Mouse (Mus musculus): ENCODE results near the gene Got2. TPM values are rescaled to one million over a fixed set of nuclear protein-coding genes. Genes with fewer than 3 reads are reported as not detected.

Got2 gene
- polyA plus RNA-seq, 1 experiment from 2014 or later, result 88.1 TPM

- H3K4me1 ChIP-seq (replicated peaks; ENCODE audit: control insufficient read depth, insufficient read depth, low read length), result no peaks in the 10 kb centered on the region
- DNase-seq (ENCODE audit: low spot score) (no peak), ATAC-seq (replicated peaks; ENCODE audit: low FRiP score) (no peak)
- no peaks in the 10 kb centered on the region for H3K27me3 ChIP-seq (ENCODE audit: control insufficient read depth, insufficient read depth, low read length)
- H3K36me3 ChIP-seq (ENCODE audit: control insufficient read depth, insufficient read depth, low read length), result no peaks in the 10 kb centered on the region
- H3K9me3 ChIP-seq (ENCODE audit: control insufficient read depth, low read length), result no peaks in the 10 kb centered on the region
- H3K4me3 ChIP-seq (ENCODE audit: low read depth, low read length), result no peak overlapping the region
- no peak overlapping the region for H3K27ac ChIP-seq (ENCODE audit: low read depth, low read length)
- no peak overlapping the region for H3K9ac ChIP-seq (ENCODE audit: low read length)
- WGBS, result 29% methylated on average over 7 of the region's 7 CpGs
- no peak overlapping the region for H3K4me2 ChIP-seq (ENCODE audit: low read depth, low read length, severe bottlenecking)
Observed at GRCm38 (mm10) chr8:95901864-95902263, 13.5 kb upstream of the Got2 start.

- no peaks in the 10 kb centered on the region for H3K36me3 ChIP-seq (ENCODE audit: control insufficient read depth, insufficient read depth, low read length)
- 83% methylated on average over 5 of the region's 5 CpGs for WGBS
- no peaks in the 10 kb centered on the region for H3K4me1 ChIP-seq (replicated peaks; ENCODE audit: control insufficient read depth, insufficient read depth, low read length)
- DNase-seq (ENCODE audit: low spot score) (no peak), ATAC-seq (replicated peaks; ENCODE audit: low FRiP score) (no peak)
- H3K27ac ChIP-seq (ENCODE audit: low read depth, low read length), result no peak overlapping the region
- no peak overlapping the region for H3K9ac ChIP-seq (ENCODE audit: low read length)
- H3K9me3 ChIP-seq (ENCODE audit: control insufficient read depth, low read length), result no peaks in the 10 kb centered on the region
- H3K4me2 ChIP-seq (ENCODE audit: low read depth, low read length, severe bottlenecking), result no peak overlapping the region
- H3K27me3 ChIP-seq (ENCODE audit: control insufficient read depth, insufficient read depth, low read length), result no peaks in the 10 kb centered on the region
- H3K4me3 ChIP-seq (ENCODE audit: low read depth, low read length), result no peak overlapping the region
Observed at GRCm38 (mm10) chr8:95893701-95894100, 5.4 kb upstream of the Got2 start.

DNA sequence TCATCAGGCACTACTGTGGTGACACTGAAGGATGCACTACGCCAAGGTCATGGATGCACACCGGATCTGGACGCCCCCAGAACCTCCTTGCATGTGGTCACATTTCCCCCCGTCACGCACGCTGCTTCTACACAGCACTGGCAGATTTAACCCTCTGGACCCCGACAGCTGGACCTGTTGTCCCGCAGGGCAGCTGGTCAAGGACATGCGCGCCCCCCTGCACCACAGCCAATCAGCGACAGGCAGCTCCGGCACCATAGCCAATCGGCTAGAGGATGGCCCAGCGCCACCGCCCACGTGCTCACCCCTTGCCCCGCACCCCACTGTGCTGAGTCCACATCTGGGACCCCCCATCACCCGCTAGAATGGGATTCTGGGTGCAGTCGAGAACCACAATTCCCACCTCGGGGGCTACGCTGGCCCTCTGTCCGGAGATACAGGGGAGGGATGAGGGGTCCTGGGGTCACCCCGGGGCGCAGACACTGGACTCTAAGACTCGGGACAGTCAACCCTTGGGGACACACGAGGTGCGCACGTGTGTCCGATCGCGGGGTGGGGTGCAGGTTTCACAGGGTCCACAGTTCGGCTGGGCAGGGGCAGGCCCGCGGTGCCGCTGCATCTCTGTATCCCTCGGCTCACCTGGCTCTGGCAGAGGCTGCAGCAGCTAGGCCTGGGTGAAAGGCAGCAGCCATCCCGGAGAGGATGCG is 616 bp downstream of the Got2 start:
- Histone ChIP-seq H3K27ac (ENCODE audit: low read depth, low read length) (peak overlapping the region; percentile 72), H3K27me3 (ENCODE audit: control insufficient read depth, insufficient read depth, low read length) (no peaks in the 10 kb centered on the region), H3K4me1 (replicated peaks; ENCODE audit: control insufficient read depth, insufficient read depth, low read length) (peaks cover 8% of the 10 kb centered on the region; the same call in 1 of the 2 replicates), H3K4me3 (ENCODE audit: low read depth, low read length) (peak overlapping the region; percentile 87), H3K4me2 (ENCODE audit: low read depth, low read length, severe bottlenecking) (peak overlapping the region; percentile 79), H3K9ac (ENCODE audit: low read length) (peak overlapping the region; percentile 78), H3K36me3 (ENCODE audit: control insufficient read depth, insufficient read depth, low read length) (no peaks in the 10 kb centered on the region), H3K9me3 (ENCODE audit: control insufficient read depth, low read length) (no peaks in the 10 kb centered on the region)
- ATAC-seq (replicated peaks; ENCODE audit: low FRiP score), result peak; percentile 99
- peak; percentile 91 for DNase-seq (ENCODE audit: low spot score)
- under 1% methylated on average over 38 of the region's 38 CpGs for WGBS

GRCm38 (mm10) chr8:95886647-95887577 is 1.4 kb downstream of the Got2 start:
- peaks cover 8% of the 10 kb centered on the region; the same call in 1 of the 2 replicates for H3K4me1 ChIP-seq (replicated peaks; ENCODE audit: control insufficient read depth, insufficient read depth, low read length)
- DNase-seq (ENCODE audit: low spot score), result no peak
- H3K4me2 ChIP-seq (ENCODE audit: low read depth, low read length, severe bottlenecking), result peak overlapping the region; percentile 79
- no peak overlapping the region for H3K27ac ChIP-seq (ENCODE audit: low read depth, low read length)
- no peaks in the 10 kb centered on the region for H3K36me3 ChIP-seq (ENCODE audit: control insufficient read depth, insufficient read depth, low read length)
- peak overlapping the region; percentile 87 for H3K4me3 ChIP-seq (ENCODE audit: low read depth, low read length)
- H3K9me3 ChIP-seq (ENCODE audit: control insufficient read depth, low read length), result no peaks in the 10 kb centered on the region
- H3K27me3 ChIP-seq (ENCODE audit: control insufficient read depth, insufficient read depth, low read length), result no peaks in the 10 kb centered on the region
- H3K9ac ChIP-seq (ENCODE audit: low read length), result peak overlapping the region; percentile 78
- no peak for ATAC-seq (replicated peaks; ENCODE audit: low FRiP score)
- 80% methylated on average over 17 of the region's 17 CpGs for WGBS

DNA sequence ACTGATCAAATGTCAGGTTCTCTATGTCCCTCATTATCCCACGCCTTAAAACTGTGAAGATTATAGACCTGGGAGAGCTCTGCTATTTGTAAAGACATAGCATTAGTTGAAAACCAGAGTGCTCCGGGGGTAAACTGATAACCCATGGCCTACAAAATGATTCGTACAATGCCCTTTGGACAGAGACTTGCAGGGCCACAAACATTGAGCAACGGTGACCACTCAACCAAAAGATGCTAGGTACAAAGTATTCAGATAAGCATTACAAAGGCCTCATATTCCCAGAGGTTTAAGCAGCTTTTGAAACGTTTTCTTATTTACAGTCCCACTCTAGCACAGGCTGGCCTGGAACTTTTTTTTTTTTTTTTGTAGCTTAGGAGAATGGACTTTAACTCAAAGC is 2.4 kb downstream of the Got2 start:
- no peak for DNase-seq (ENCODE audit: low spot score)
- Histone ChIP-seq H3K27me3 (ENCODE audit: control insufficient read depth, insufficient read depth, low read length) (no peaks in the 10 kb centered on the region), H3K9me3 (ENCODE audit: control insufficient read depth, low read length) (no peaks in the 10 kb centered on the region), H3K4me2 (ENCODE audit: low read depth, low read length, severe bottlenecking) (no peak overlapping the region), H3K4me3 (ENCODE audit: low read depth, low read length) (no peak overlapping the region), H3K9ac (ENCODE audit: low read length) (no peak overlapping the region), H3K36me3 (ENCODE audit: control insufficient read depth, insufficient read depth, low read length) (no peaks in the 10 kb centered on the region), H3K4me1 (replicated peaks; ENCODE audit: control insufficient read depth, insufficient read depth, low read length) (peaks cover 8% of the 10 kb centered on the region; the same call in 1 of the 2 replicates), H3K27ac (ENCODE audit: low read depth, low read length) (no peak overlapping the region)
- 88% methylated on average over 5 of the region's 5 CpGs for WGBS
- no peak for ATAC-seq (replicated peaks; ENCODE audit: low FRiP score)

- H3K36me3 ChIP-seq (ENCODE audit: control insufficient read depth, insufficient read depth, low read length), result no peaks in the 10 kb centered on the region
- H3K27ac ChIP-seq (ENCODE audit: low read depth, low read length), result no peak overlapping the region
- H3K4me3 ChIP-seq (ENCODE audit: low read depth, low read length), result no peak overlapping the region
- H3K9ac ChIP-seq (ENCODE audit: low read length), result no peak overlapping the region
- H3K4me1 ChIP-seq (replicated peaks; ENCODE audit: control insufficient read depth, insufficient read depth, low read length), result peaks cover 8% of the 10 kb centered on the region; the same call in 1 of the 2 replicates
- H3K4me2 ChIP-seq (ENCODE audit: low read depth, low read length, severe bottlenecking), result no peak overlapping the region
- WGBS, result 82% methylated on average over 5 of the region's 5 CpGs
- no peaks in the 10 kb centered on the region for H3K9me3 ChIP-seq (ENCODE audit: control insufficient read depth, low read length)
- no peak for ATAC-seq (replicated peaks; ENCODE audit: low FRiP score)
- no peak for DNase-seq (ENCODE audit: low spot score)
- H3K27me3 ChIP-seq (ENCODE audit: control insufficient read depth, insufficient read depth, low read length), result no peaks in the 10 kb centered on the region
Observed at GRCm38 (mm10) chr8:95885271-95885841, 3.0 kb downstream of the Got2 start.

- Histone ChIP-seq H3K36me3 (ENCODE audit: control insufficient read depth, insufficient read depth, low read length) (no peaks in the 10 kb centered on the region), H3K9ac (ENCODE audit: low read length) (no peak overlapping the region), H3K4me1 (replicated peaks; ENCODE audit: control insufficient read depth, insufficient read depth, low read length) (peaks cover 8% of the 10 kb centered on the region; the same call in 1 of the 2 replicates), H3K27me3 (ENCODE audit: control insufficient read depth, insufficient read depth, low read length) (no peaks in the 10 kb centered on the region), H3K4me2 (ENCODE audit: low read depth, low read length, severe bottlenecking) (no peak overlapping the region), H3K9me3 (ENCODE audit: control insufficient read depth, low read length) (no peaks in the 10 kb centered on the region), H3K4me3 (ENCODE audit: low read depth, low read length) (no peak overlapping the region), H3K27ac (ENCODE audit: low read depth, low read length) (no peak overlapping the region)
- WGBS, result 77% methylated on average over 12 of the region's 12 CpGs
- no peak for DNase-seq (ENCODE audit: low spot score)
- ATAC-seq (replicated peaks; ENCODE audit: low FRiP score), result no peak
Observed at GRCm38 (mm10) chr8:95884491-95884890, 3.9 kb downstream of the Got2 start.

DNA sequence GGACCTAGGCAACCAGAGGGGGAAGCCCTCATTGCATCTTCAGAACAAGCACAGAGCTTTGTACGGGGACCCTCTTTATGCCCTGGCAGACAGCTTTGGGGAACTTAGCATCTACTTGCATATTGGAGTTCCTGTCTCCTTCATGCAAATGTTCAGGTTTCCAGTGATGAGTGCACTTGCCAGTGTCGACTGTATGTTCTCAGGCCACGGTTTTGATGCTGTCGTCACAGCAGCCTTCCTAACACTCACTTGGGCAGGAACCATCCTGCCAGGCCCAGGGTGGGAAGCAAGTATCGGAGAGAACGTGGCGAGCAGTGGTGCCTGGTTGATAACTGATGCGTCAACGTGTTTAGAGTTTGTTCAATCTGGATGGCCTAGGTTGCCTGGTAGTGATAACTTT is 6.2 kb downstream of the Got2 start:
- 94% methylated on average over 9 of the region's 9 CpGs for WGBS

More for the DNA sequence above, 6.2 kb downstream of the Got2 start:
- Histone ChIP-seq H3K9me3 (ENCODE audit: control insufficient read depth, low read length) (no peaks in the 10 kb centered on the region), H3K36me3 (ENCODE audit: control insufficient read depth, insufficient read depth, low read length) (no peaks in the 10 kb centered on the region; the same call in 1 of the 2 replicates), H3K4me2 (ENCODE audit: low read depth, low read length, severe bottlenecking) (no peak overlapping the region), H3K4me3 (ENCODE audit: low read depth, low read length) (no peak overlapping the region), H3K9ac (ENCODE audit: low read length) (no peak overlapping the region), H3K4me1 (replicated peaks; ENCODE audit: control insufficient read depth, insufficient read depth, low read length) (peaks cover 10% of the 10 kb centered on the region; the same call in 1 of the 2 replicates), H3K27ac (ENCODE audit: low read depth, low read length) (no peak overlapping the region), H3K27me3 (ENCODE audit: control insufficient read depth, insufficient read depth, low read length) (no peaks in the 10 kb centered on the region)
- ATAC-seq (replicated peaks; ENCODE audit: low FRiP score) (no peak), DNase-seq (ENCODE audit: low spot score) (no peak)
